Mouse (Mus musculus): ENCODE measurements around the gene Tbc1d2.
A peak's percentile ranks its signal among the peaks of the same experiment; 100 is the strongest.
"Not testable (repeated sequence)": the region's sequence is repeated elsewhere in the genome, so short reads cannot be mapped to it uniquely, and the experiment has no call there.

Tbc1d2 gene

GRCm38 (mm10) chr4:46582024-46582423 is 68.0 kb downstream of the Tbc1d2 start:
- not testable (repeated sequence) for DNase-seq (ENCODE audit: inconsistent age in 2 of 2, low spot score in 1 of 2)

DNA sequence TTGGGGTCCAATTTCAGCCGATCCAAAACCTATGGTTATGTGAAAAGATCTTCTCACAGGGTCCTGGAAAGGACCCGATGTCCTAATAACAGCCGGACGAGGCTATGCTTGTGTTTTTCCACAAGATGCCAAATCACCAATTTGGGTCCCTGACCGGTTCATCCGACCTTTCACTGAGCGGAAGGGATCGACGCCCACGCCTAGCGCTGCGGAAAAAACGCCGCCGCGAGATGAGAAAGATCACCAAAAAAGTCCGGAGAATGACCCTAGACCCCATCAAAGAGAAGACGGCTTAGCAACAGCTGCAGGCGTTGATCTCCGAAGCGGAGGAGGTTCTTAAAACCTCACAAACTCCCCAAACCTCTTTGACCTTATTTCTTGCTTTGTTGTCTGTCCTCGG is 68.4 kb downstream of the Tbc1d2 start:
- DNase-seq (ENCODE audit: inconsistent age in 2 of 2, low spot score in 1 of 2), result not testable (repeated sequence)

GRCm38 (mm10) chr4:46580799-46581243 is 69.2 kb downstream of the Tbc1d2 start:
- not testable (repeated sequence) for DNase-seq (ENCODE audit: inconsistent age in 2 of 2, low spot score in 1 of 2)

GRCm38 (mm10) chr4:46578796-46579346 is 71.1 kb downstream of the Tbc1d2 start:
- DNase-seq (ENCODE audit: inconsistent age in 2 of 2, low spot score in 1 of 2), result peak in 1 of 2 experiments; percentile 63

DNA sequence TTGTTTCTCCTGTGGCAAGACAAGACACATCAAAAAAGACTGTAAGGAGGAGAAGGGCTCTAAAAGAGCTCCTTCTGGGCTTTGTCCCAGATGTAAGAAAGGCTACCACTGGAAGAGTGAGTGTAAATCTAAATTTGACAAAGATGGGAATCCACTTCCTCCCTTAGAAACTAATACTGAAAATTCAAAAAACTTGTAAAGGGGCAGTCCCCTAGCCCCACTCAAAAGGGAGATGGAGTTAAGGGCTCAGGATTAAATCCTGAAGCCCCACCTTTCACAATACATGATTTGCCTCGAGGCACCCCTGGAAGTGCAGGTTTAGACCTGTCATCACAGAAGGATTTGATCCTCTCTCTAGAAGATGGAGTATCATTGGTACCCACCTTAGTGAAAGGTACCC is 71.8 kb downstream of the Tbc1d2 start:
- DNase-seq (ENCODE audit: inconsistent age in 2 of 2, low spot score in 1 of 2), result no peak

GRCm38 (mm10) chr4:46575509-46576284 is 74.3 kb downstream of the Tbc1d2 start:
- not testable (repeated sequence) for DNase-seq (ENCODE audit: inconsistent age in 2 of 2, low spot score in 1 of 2)

GRCm38 (mm10) chr4:46574841-46575240 is 75.2 kb downstream of the Tbc1d2 start:
- peak in 1 of 2 experiments; percentile 51 for DNase-seq (ENCODE audit: inconsistent age in 2 of 2, low spot score in 1 of 2)

DNA sequence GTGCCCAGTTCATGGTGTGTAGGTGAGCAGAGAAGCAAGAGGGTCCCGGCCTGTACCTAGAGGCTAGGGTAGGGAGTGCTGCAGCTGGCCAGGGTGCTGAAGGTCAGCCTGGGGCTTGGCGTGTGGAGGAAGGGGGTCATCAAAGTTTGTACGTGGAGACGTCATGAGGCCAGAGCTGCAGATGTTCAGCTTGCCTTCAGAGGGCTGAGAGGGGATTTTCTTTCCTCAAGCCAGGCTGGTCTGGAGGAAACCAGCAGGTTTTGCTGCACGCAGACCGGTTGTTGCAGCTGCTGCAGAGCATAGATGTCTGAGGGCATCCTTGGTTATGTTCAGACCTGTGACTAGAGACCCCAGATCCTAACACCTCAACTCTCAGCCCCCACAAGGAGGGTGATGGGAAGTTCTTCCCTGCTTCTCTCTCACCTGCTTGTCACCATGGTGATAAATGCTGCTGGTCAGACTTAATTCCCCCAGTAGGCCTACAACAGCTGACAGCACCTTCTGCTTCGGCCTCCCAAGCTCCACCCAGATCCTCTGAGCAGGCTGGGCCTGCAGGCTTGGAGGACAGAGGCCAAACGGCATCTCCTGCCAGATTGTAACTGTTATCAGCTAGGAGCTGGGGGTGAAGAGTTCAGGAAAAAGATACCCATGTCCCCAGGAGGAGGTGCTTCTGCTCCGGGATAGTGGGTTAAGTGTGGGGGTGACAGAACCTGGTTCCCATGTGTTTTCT is 75.8 kb downstream of the Tbc1d2 start:
- DNase-seq (ENCODE audit: inconsistent age in 2 of 2, low spot score in 1 of 2), result no peak

DNA sequence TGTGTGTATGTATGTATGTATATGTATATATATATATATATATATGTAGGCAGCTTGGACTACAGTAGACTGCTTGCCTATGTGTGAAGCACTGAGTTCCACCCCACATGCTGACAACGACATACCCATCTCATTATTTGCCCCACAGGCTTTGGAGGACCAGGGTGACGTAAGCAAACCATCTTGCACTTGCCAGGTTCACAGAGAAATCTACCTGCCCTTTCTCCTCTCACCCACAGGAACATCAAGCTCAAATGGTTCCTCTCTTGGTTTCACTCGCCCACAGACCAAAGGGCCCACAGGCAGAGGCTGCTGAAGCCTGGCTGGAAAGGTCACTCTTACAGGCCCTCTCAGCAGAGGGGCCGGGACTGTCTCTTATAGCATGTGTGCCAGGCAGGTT is 77.4 kb downstream of the Tbc1d2 start:
- no peak for DNase-seq (ENCODE audit: inconsistent age in 2 of 2, low spot score in 1 of 2)

DNA sequence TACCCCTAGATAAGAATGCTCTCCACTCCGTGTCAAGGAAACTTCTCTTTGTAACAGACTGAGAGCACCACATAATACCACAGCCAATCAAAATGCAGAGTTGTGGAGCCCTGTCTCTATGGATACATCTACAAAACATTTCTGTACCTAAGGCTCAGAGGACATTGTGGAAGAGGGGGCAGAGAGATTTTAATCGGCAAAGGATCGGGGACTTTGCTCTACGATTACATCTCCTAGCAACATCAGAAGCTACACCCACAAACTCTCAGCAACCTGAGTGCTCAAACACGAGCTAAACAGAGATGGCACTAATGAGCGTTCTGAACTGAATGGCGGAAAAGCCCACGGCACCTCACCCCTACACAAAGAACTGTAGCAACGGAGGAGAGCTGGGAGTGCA is 78.3 kb downstream of the Tbc1d2 start:
- DNase-seq (ENCODE audit: inconsistent age in 2 of 2, low spot score in 1 of 2), result no peak

GRCm38 (mm10) chr4:46569671-46570070 is 80.3 kb downstream of the Tbc1d2 start:
- DNase-seq (ENCODE audit: inconsistent age in 2 of 2, low spot score in 1 of 2), result no peak

DNA sequence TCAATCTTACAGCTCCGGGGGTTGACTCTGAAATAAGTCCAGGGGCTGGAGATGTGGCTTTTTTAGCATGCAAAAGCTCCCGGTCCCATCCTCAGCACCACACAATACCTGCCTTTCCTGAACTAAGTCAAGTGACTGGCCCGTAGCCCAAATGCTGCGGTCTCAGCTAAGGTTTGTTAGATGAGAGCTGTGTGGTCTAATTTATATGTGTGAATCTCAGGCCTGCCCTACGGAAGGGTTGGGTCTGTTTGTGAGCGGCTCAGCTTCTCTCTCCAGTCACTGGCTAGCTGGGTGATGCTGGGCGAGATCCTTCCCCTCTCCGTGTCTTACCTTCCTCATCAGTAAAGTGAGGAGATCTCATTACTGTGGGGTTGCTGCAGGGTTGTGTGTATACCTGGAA is 81.8 kb downstream of the Tbc1d2 start:
- no peak for DNase-seq (ENCODE audit: inconsistent age in 2 of 2, low spot score in 1 of 2)

DNA sequence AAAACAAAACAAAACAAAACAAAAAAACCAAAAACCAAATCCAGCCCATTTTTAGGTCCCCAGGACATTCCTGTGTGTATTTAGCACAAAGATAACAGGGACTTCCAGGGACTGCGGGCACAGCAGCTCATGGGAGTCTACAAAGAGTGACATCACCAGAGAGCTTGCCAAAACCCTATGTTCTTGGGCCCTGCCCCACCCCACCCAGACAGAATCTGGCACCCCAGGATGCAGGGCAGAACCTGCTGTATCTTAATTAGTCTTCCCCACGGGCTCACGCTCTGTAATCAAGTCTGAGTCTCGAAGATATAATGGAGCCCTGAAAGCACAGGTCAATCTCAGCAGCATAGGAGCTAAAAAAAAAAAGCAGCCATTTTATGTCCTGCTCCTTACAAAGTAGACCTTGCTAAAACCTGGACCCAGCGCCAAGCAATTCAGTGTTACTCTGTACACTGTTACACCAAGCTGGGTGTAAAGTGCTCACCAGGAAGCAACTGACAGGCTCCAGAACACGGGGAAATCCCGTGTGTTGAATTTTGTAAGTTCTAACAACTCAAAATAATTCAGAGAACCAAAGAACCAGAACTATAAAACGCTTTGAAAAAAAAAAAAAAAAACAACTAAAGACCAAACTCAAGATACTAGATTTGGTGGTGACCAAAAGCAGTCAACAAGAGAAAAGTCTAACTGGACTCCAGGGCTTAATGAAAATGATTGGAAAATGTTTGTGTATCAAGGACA is 82.9 kb downstream of the Tbc1d2 start:
- DNase-seq (ENCODE audit: inconsistent age in 2 of 2, low spot score in 1 of 2), result no peak

- DNase-seq (ENCODE audit: inconsistent age in 2 of 2, low spot score in 1 of 2), result no peak
Observed at GRCm38 (mm10) chr4:46565393-46565955, 84.5 kb downstream of the Tbc1d2 start.

GRCm38 (mm10) chr4:46564247-46564646 is 85.8 kb downstream of the Tbc1d2 start:
- DNase-seq (ENCODE audit: inconsistent age in 2 of 2, low spot score in 1 of 2), result no peak

- DNase-seq (ENCODE audit: inconsistent age in 2 of 2, low spot score in 1 of 2), result peak; percentile 70 to 76
Observed at GRCm38 (mm10) chr4:46563847-46564246, 86.2 kb downstream of the Tbc1d2 start.

GRCm38 (mm10) chr4:46562841-46563240 is 87.2 kb downstream of the Tbc1d2 start:
- no peak for DNase-seq (ENCODE audit: inconsistent age in 2 of 2, low spot score in 1 of 2)

GRCm38 (mm10) chr4:46562037-46562436 is 88.0 kb downstream of the Tbc1d2 start:
- DNase-seq (ENCODE audit: inconsistent age in 2 of 2, low spot score in 1 of 2), result no peak

- no peak for DNase-seq (ENCODE audit: inconsistent age in 2 of 2, low spot score in 1 of 2)
Observed at GRCm38 (mm10) chr4:46560069-46560705, 89.8 kb downstream of the Tbc1d2 start.

All from adrenal gland, adult (tissue).